Mouse (Mus musculus) granulocyte monocyte progenitor cell, adult 5-6 weeks (primary cell): ENCODE results near the gene Mpdz. TPM values are rescaled to one million over a fixed set of nuclear protein-coding genes. Genes with fewer than 3 reads are reported as not detected.

Experiments
- ATAC-seq: replicated peaks from 2 replicates; pipeline ENCODE4 v1.8.0; 2016; ENCODE audit warnings: mild to moderate bottlenecking, moderate TSS enrichment, inconsistent platforms; ENCODE audit not compliant: poor library complexity, severe bottlenecking
- total RNA-seq, 2 experiments: library from RNA; stranded (forward) in 1 of 2; stranded (reverse) in 1 of 2; fragments of 200-712, 200-1000 nt in 1 of 2; fragments of >200 nt in 1 of 2; fragmentation: Nextera tagmentation in 1 of 2; gene quantifications; 2 replicates each; pipeline ENCODE4 v1.2.3; 2014 to 2017

Gene Mpdz
- not detected in 2 replicates for total RNA-seq (2014; fragmentation: Nextera tagmentation)
- total RNA-seq (2017), result 0.10 TPM in 1 of 2 replicates, not detected in the other

GRCm38 (mm10) chr4:81442078-81442981, at the start of gene Mpdz:
Mpdz (minus strand) TSS chr4:81442815.
- ATAC-seq, result peak; percentile 74

- no peak for ATAC-seq
Measured at GRCm38 (mm10) chr4:81490556-81490955, 47.9 kb upstream of the Mpdz start.

GRCm38 (mm10) chr4:81484603-81485002, 42.0 kb upstream of the Mpdz start:
- ATAC-seq, result no peak

- no peak for ATAC-seq
Measured at GRCm38 (mm10) chr4:81483887-81484602, 41.4 kb upstream of the Mpdz start.

GRCm38 (mm10) chr4:81483159-81483558, 40.5 kb upstream of the Mpdz start:
- ATAC-seq, result no peak

- ATAC-seq, result no peak
Measured at GRCm38 (mm10) chr4:81466821-81467220, 24.2 kb upstream of the Mpdz start.

GRCm38 (mm10) chr4:81465172-81465571, 22.6 kb upstream of the Mpdz start:
- ATAC-seq, result no peak

GRCm38 (mm10) chr4:81462253-81462652, 19.6 kb upstream of the Mpdz start:
- ATAC-seq, result no peak

GRCm38 (mm10) chr4:81458921-81459320, 16.3 kb upstream of the Mpdz start:
- no peak for ATAC-seq

GRCm38 (mm10) chr4:81453806-81454205, 11.2 kb upstream of the Mpdz start:
- no peak for ATAC-seq

GRCm38 (mm10) chr4:81452183-81452582, 9.6 kb upstream of the Mpdz start:
- ATAC-seq, result no peak

- no peak for ATAC-seq
Measured at GRCm38 (mm10) chr4:81449413-81449812, 6.8 kb upstream of the Mpdz start.

- ATAC-seq, result no peak
Measured at GRCm38 (mm10) chr4:81443566-81443965, 951 bp upstream of the Mpdz start.

- ATAC-seq, result no peak
Measured at GRCm38 (mm10) chr4:81433961-81434360, 8.7 kb downstream of the Mpdz start.

GRCm38 (mm10) chr4:81430826-81431225, 11.8 kb downstream of the Mpdz start:
- no peak for ATAC-seq

- ATAC-seq, result no peak
Measured at GRCm38 (mm10) chr4:81430105-81430504, 12.5 kb downstream of the Mpdz start.

- no peak for ATAC-seq
Measured at GRCm38 (mm10) chr4:81429670-81430069, 12.9 kb downstream of the Mpdz start.

- no peak for ATAC-seq
Measured at GRCm38 (mm10) chr4:81423556-81423955, 19.1 kb downstream of the Mpdz start.

GRCm38 (mm10) chr4:81421621-81422020, 21.0 kb downstream of the Mpdz start:
- ATAC-seq, result no peak

- ATAC-seq, result no peak
Measured at GRCm38 (mm10) chr4:81415324-81416026, 27.1 kb downstream of the Mpdz start.
